Comparison of ENCODE assay signal across 32 mouse cellular contexts in genomic region chr14:47378336-47378735, GRCm38 (mm10). TPM values are rescaled to one million over a fixed set of nuclear protein-coding genes. Genes with fewer than 3 reads are reported as not detected.
DNase-seq lines count a peak whose midpoint lies in the region; ATAC-seq and TF ChIP-seq lines count a peak whose summit lies in the region.
"Had no signal": no experiment of that assay in that cellular context is flagged by ENCODE, and none has a peak within 500 bp of the region (broad histone marks: within the 10 kb centered on the region; RNA-seq: fewer than 3 reads in every experiment).

No protein-coding gene starts in this region.

- no peak overlapping the region for H3K27ac ChIP-seq in lung, postnatal 0 days (ENCODE audit: low read length)
- H3K27ac ChIP-seq: embryonic facial prominence, embryonic 12.5 days; gastrocnemius, adult 2 months; hindbrain, embryonic 13.5 days; limb, embryonic 12.5 days; liver, embryonic 12.5 days; neural tube, embryonic 12.5 days had no signal

- peaks cover 9% of the 10 kb centered on the region; the same call in 1 of the 2 replicates for H3K27me3 ChIP-seq in lung, postnatal 0 days (replicated peaks; ENCODE audit: insufficient read depth, low read length)
- H3K27me3 ChIP-seq: CH12.LX had no signal

- no peak for TF ChIP-seq EP300 in lung, postnatal 0 days (IDR thresholded peaks at IDR 0.05)

- no peak overlapping the region for H3K4me2 ChIP-seq in lung, postnatal 0 days (replicated peaks; ENCODE audit: low read depth, low read length)
- H3K4me2 ChIP-seq: embryonic facial prominence, embryonic 12.5 days; heart, embryonic 11.5 days; hindbrain, embryonic 13.5 days; limb, embryonic 12.5 days; liver, embryonic 12.5 days; midbrain, embryonic 11.5 days; neural tube, embryonic 12.5 days had no signal

- TF ChIP-seq CTCF in lung, postnatal 0 days (IDR thresholded peaks at IDR 0.05): no peak

- no peaks in the 10 kb centered on the region; the same call in 1 of the 2 replicates for H3K4me1 ChIP-seq in lung, postnatal 0 days (ENCODE audit: insufficient read depth, low read depth, low read length)

- H3K9ac ChIP-seq in lung, postnatal 0 days (replicated peaks; ENCODE audit: low read depth): no peak overlapping the region
- H3K9ac ChIP-seq: embryonic facial prominence, embryonic 12.5 days; hindbrain, embryonic 13.5 days; limb, embryonic 12.5 days; liver, embryonic 12.5 days; liver, postnatal 0 days; neural tube, embryonic 12.5 days had no signal

- WGBS in lung, postnatal 0 days: 70% methylated on average over 6 of the region's 7 CpGs

- DNase-seq in lung, postnatal 0 days (ENCODE audit: low spot score): peak; percentile 20
- DNase-seq in lung, postnatal 14 days: no peak
- peak; percentile 46 for DNase-seq in NIH3T3 (ENCODE audit: low read depth)
- DNase-seq in fibroblast of lung, adult 2 months (ENCODE audit: low read depth): peak; percentile 60
- no peak for DNase-seq in right cerebral cortex, postnatal 4 days
- no peak for DNase-seq in frontal cortex, adult 2 months (ENCODE audit: extremely low spot score in 1 of 2, low spot score in 1 of 2)
- no peak for DNase-seq in B cell, adult 2 months
- DNase-seq: adrenal gland, postnatal 10 days; cerebellum, adult 11 months; cerebellum, adult 9-10 months; cerebellum, postnatal 36 days; gastrocnemius, adult 2 months; gastrocnemius, postnatal 36 days; heart, adult 18-20 months; heart, postnatal 4 days; kidney, adult 8-10 months; kidney, postnatal 14 days; layer of hippocampus, adult 9-11 months; liver, postnatal 0 days; right cerebral cortex, adult 18-20 months had no signal

- H3K36me3 ChIP-seq in lung, postnatal 0 days (ENCODE audit: insufficient read depth, low read length): no peaks in the 10 kb centered on the region
- H3K36me3 ChIP-seq: embryonic facial prominence, embryonic 12.5 days; hindbrain, embryonic 13.5 days; limb, embryonic 12.5 days; liver, embryonic 12.5 days; neural tube, embryonic 12.5 days had no signal

- H3K9me3 ChIP-seq in lung, postnatal 0 days (ENCODE audit: low read length): no peaks in the 10 kb centered on the region
- H3K9me3 ChIP-seq: embryonic facial prominence, embryonic 12.5 days; hindbrain, embryonic 13.5 days; limb, embryonic 12.5 days; liver, embryonic 12.5 days; neural tube, embryonic 12.5 days had no signal

- H3K4me3 ChIP-seq in lung, postnatal 0 days (ENCODE audit: low read depth, low read length): no peak overlapping the region
- H3K4me3 ChIP-seq: embryonic facial prominence, embryonic 12.5 days; gastrocnemius, adult 2 months; hindbrain, embryonic 13.5 days; limb, embryonic 12.5 days; liver, embryonic 12.5 days; myocyte; neural tube, embryonic 12.5 days had no signal

- ATAC-seq in lung, postnatal 0 days: no peak
- ATAC-seq: forebrain, embryonic 14.5 days; intestine, embryonic 16.5 days; liver, embryonic 12.5 days; liver, postnatal 0 days; midbrain, embryonic 16.5 days had no signal

RNA-seq across cellular contexts. Expression of gene Lgals3, which starts 10.8 kb away (rescaled TPM):
- 332 and 359 TPM in 2 replicates for polyA plus RNA-seq in lung, postnatal 0 days (2015; fragmentation: Nextera tagmentation; extraction: Ambion mirVana)
- polyA plus RNA-seq in frontal cortex, adult 2 months (2012; rRNA removed): 2.2 and 5.4 TPM in 2 replicates

RNA-seq across cellular contexts. Expression of gene Dlgap5, which starts 39.9 kb away (rescaled TPM):
- 2.0 and 2.3 TPM in 2 replicates for polyA plus RNA-seq in lung, postnatal 0 days (2015; fragmentation: Nextera tagmentation; extraction: Ambion mirVana)
- polyA plus RNA-seq in frontal cortex, adult 2 months (2012; rRNA removed): 0.61 and 0.76 TPM in 2 replicates

Comparison
In these comparisons a context has a peak if more than half of its experiments do, and no peak if none do; other contexts are left out.
1. DNase-seq: peak in lung, postnatal 0 days (single experiment), NIH3T3 (single experiment) and fibroblast of lung, adult 2 months (single experiment); none in lung, postnatal 14 days (single experiment), right cerebral cortex, postnatal 4 days (single experiment), frontal cortex, adult 2 months (0 of 2) and B cell, adult 2 months (0 of 2).
2. RNA of gene Lgals3, which starts 10.8 kb away (polyA plus RNA-seq): 332 to 359 TPM in lung, postnatal 0 days; 2.2 to 5.4 TPM in frontal cortex, adult 2 months; every median in the first group is over 10 times any median in the second.